Mouse (Mus musculus) gastrocnemius, postnatal 10 days (tissue): ENCODE results near the gene Ccl3. TPM values are rescaled to one million over a fixed set of nuclear protein-coding genes. Genes with fewer than 3 reads are reported as not detected.

Experiments used
- DNase-seq: peaks from one replicate; pipeline ENCODE4 v3.0.0; 2021; ENCODE audit warnings: mixed read lengths
- total RNA-seq, 2 experiments: library from RNA; stranded (reverse); gene quantifications; 2 replicates each; pipeline ENCODE4 v1.2.3; 2021

Gene Ccl3
- total RNA-seq, 2 experiments from 2014 or later = not detected

GRCm38 (mm10) chr11:83619037-83619436 lies 30.1 kb downstream of the Ccl3 start:
- no peak for DNase-seq

- DNase-seq = no peak
Measured at GRCm38 (mm10) chr11:83618238-83618637, 30.9 kb downstream of the Ccl3 start.

GRCm38 (mm10) chr11:83616586-83616985 lies 32.6 kb downstream of the Ccl3 start:
- DNase-seq = no peak

- DNase-seq = no peak
Measured at GRCm38 (mm10) chr11:83610900-83611299, 38.3 kb downstream of the Ccl3 start.

- DNase-seq = no peak
Measured at GRCm38 (mm10) chr11:83606396-83606795, 42.8 kb downstream of the Ccl3 start.

GRCm38 (mm10) chr11:83605535-83605934 lies 43.6 kb downstream of the Ccl3 start:
- DNase-seq = no peak

GRCm38 (mm10) chr11:83604698-83605097 lies 44.5 kb downstream of the Ccl3 start:
- DNase-seq = no peak

- no peak for DNase-seq
Measured at GRCm38 (mm10) chr11:83603399-83603798, 45.8 kb downstream of the Ccl3 start.

- no peak for DNase-seq
Measured at GRCm38 (mm10) chr11:83600576-83600975, 48.6 kb downstream of the Ccl3 start.

- no peak for DNase-seq
Measured at GRCm38 (mm10) chr11:83598991-83599390, 50.2 kb downstream of the Ccl3 start.

- DNase-seq = no peak
Measured at GRCm38 (mm10) chr11:83598207-83598837, 50.8 kb downstream of the Ccl3 start.

Other genes starting within 250 kb of the Ccl3 start
- gene Rasl10b, start 240.2 kb downstream of the Ccl3 start, total RNA-seq = under 1 TPM; 0.75 to 0.81 TPM
- gene Gas2l2, start 219.9 kb downstream of the Ccl3 start, total RNA-seq = not detected
- under 1 TPM in 1 of 2 experiments, not detected in 1; 0.29 TPM for gene 1700020L24Rik, start 211.7 kb downstream of the Ccl3 start, total RNA-seq
- 1 to 10 TPM; 3.7 to 4.6 TPM for gene Mmp28, start 186.3 kb downstream of the Ccl3 start, total RNA-seq
- gene Taf15, start 176.3 kb downstream of the Ccl3 start, total RNA-seq = 10 to 100 TPM; 21.1 to 29.7 TPM
- gene Heatr9, start 127.2 kb downstream of the Ccl3 start, total RNA-seq = not detected
- gene Ccl5, start 118.8 kb downstream of the Ccl3 start, total RNA-seq = not detected
- 1 to 10 TPM; 2.9 to 4.3 TPM for gene Ccl9, start 70.7 kb downstream of the Ccl3 start, total RNA-seq
- 1 to 10 TPM; 3.3 to 3.4 TPM for gene Ccl6, start 56.3 kb downstream of the Ccl3 start, total RNA-seq
- not detected for gene Rpl9-ps1, start 3.7 kb downstream of the Ccl3 start, total RNA-seq
- gene Ccl4, start 13.2 kb upstream of the Ccl3 start, total RNA-seq = not detected
- 1 to 10 TPM; 1.5 to 1.7 TPM for gene Wfdc17, start 54.6 kb upstream of the Ccl3 start, total RNA-seq
- not detected for gene Wfdc18, start 59.7 kb upstream of the Ccl3 start, total RNA-seq
- gene Wfdc21, start 97.6 kb upstream of the Ccl3 start, total RNA-seq = not detected
- 1 to 10 TPM; 8.1 to 10.0 TPM for gene Heatr6, start 104.3 kb upstream of the Ccl3 start, total RNA-seq
- gene Hnf1b, start 200.7 kb upstream of the Ccl3 start, total RNA-seq = not detected